Mouse (Mus musculus) erythroblast, embryonic 14.5 days (primary cell): ENCODE measurements around the gene Synpo2.

Experiments
- GATA1 ChIP-seq: IDR thresholded peaks from 2 replicates; pipeline ENCODE4 v1.6.1; 2012; ENCODE audit warnings: low read length, inconsistent platforms, mixed read lengths
- TAL1 ChIP-seq: IDR thresholded peaks from 3 replicates; pipeline ENCODE4 v1.6.1; 2012; ENCODE audit warnings: low read length, inconsistent platforms, mixed read lengths

DNA sequence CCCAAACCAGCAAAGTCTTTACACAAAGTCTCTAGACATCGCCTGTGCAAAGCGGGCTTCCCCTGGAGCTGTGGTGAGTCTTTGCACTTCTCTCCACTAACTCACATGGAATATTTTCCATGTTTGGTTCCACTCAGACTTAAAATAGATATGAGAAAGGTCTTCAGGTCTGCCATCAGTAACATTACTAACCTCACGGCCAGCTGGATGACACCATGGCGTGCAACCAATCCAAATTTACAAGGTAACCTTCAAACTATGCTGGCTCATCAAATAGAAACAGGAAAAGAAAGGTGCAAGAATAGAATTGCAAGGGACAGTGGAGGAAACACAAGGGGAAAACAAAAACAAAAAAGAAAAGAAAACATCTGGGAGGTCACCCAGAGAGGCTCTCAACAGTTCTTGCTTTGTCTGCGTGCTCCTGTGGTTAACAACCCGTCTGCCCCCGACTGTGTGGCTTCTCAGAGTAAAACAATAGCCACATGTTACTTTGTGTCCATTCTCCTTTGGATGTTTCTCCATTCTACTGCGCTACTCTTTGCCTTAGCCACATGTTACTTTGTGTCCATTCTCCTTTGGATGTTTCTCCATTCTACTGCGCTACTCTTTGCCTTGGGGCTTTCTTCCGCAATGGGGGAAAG is 124.8 kb downstream of the Synpo2 start:
- no peak for TF ChIP-seq GATA1
- TF ChIP-seq TAL1: no peak
